Mouse (Mus musculus) stomach, postnatal 0 days (tissue): ENCODE results near the gene S100a14.

ENCODE experiments used
- CTCF ChIP-seq: IDR thresholded peaks from 2 replicates; pipeline ENCODE4 v1.5.1; 2016; ENCODE audit warnings: antibody characterized with exemption, low read depth, mild to moderate bottlenecking, moderate library complexity
- EP300 ChIP-seq: optimal IDR thresholded peaks from 2 replicates; pipeline ENCODE3; 2016; ENCODE audit warnings: antibody characterized with exemption

- TF ChIP-seq CTCF (no peak), EP300 (no peak)
These were observed 25.6 kb downstream of the S100a14 start for GRCm38 (mm10) chr3:90552231-90552630.
